Mouse (Mus musculus): ENCODE measurements around the gene Sass6. TPM values are rescaled to one million over a fixed set of nuclear protein-coding genes. Genes with fewer than 3 reads are reported as not detected.
"Not testable (repeated sequence)": the region's sequence is repeated elsewhere in the genome, so short reads cannot be mapped to it uniquely, and the experiment has no call there.

Gene Sass6
- polyA plus RNA-seq, 1 experiment = 1.6 TPM

DNA sequence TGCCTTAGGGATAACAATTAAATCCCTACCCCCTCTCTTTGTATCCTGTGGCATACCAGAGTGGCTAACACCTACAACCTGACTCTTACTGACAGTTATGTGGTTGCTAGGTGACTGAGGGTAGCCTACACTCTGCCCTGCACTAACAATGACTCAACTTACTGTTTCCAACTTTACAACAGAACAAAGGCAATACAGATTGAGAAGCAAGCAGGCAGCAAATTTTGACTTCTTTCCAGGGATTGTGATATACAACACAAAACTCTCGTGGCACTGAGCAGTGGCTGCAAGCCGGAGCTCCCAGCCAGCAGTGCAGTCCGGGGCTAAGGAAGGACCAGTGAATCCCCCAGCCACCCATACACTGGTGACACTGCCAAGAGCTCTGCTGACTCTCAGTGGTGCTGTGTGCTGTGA lies 57.3 kb downstream of the Sass6 start:
- no peak overlapping the region for H3K27ac ChIP-seq (ENCODE audit: insufficient read depth, low read length)
- no peak for DNase-seq (ENCODE audit: low read depth in 1 of 2, low spot score in 2 of 2)
- H3K4me1 ChIP-seq (ENCODE audit: control insufficient read depth, insufficient read depth, insufficient read length) = peaks cover 4% of the 10 kb centered on the region
- H3K4me3 ChIP-seq (ENCODE audit: extremely low read depth, insufficient read depth, insufficient read length) = no peak overlapping the region
- TF ChIP-seq CTCF (IDR thresholded peaks at IDR 0.05; ENCODE audit: extremely low read depth, insufficient read depth, insufficient read length, insufficient replicate concordance) (no peak), POLR2A (IDR thresholded peaks at IDR 0.05; ENCODE audit: low read depth, low read length) (no peak)
- peaks cover 7% of the 10 kb centered on the region for H3K36me3 ChIP-seq (ENCODE audit: control insufficient read depth, insufficient read depth, low read length)
- no peaks in the 10 kb centered on the region for H3K27me3 ChIP-seq (ENCODE audit: control insufficient read depth, insufficient read depth, low read length)
- WGBS = 89% methylated on average over 3 of the region's 3 CpGs

DNA sequence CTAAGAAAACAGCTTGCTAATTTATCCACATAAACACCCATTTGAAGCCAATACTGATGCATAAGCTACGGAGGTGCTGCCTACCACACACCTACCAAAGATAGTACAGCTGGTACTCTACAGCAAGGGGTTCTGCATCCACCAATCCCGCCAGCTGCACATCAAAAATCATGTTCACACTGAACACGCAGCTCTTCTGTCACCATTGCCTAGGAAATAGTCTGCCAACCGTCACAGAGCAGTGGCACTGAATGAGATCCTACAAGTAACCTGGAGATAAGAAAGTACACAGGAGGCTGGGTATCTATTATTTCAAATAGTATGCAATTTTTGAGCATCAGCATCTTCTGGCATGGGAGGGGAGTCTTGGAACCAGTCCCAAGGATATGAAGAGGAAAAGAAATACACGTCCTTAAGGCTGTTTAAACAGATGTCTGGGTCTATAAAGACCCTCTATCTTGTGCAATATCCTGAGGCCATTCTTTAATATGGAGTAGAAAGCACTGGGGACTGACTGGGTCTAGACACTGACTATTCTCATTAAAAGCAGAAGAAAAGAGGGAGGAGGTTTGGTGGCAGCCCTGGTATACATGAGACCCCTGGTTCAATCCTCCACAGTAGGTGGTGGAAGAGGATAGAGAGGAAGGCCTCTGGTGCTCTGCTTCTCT lies 58.6 kb downstream of the Sass6 start:
- H3K4me1 ChIP-seq (ENCODE audit: control insufficient read depth, insufficient read depth, insufficient read length) = peaks cover 4% of the 10 kb centered on the region
- H3K27ac ChIP-seq (ENCODE audit: insufficient read depth, low read length) = no peak overlapping the region
- TF ChIP-seq CTCF (IDR thresholded peaks at IDR 0.05; ENCODE audit: extremely low read depth, insufficient read depth, insufficient read length, insufficient replicate concordance) (no peak), POLR2A (IDR thresholded peaks at IDR 0.05; ENCODE audit: low read depth, low read length) (no peak)
- no peak for DNase-seq (ENCODE audit: low read depth in 1 of 2, low spot score in 2 of 2)
- H3K4me3 ChIP-seq (ENCODE audit: extremely low read depth, insufficient read depth, insufficient read length) = no peak overlapping the region
- H3K36me3 ChIP-seq (ENCODE audit: control insufficient read depth, insufficient read depth, low read length) = peaks cover 6% of the 10 kb centered on the region
- no peaks in the 10 kb centered on the region for H3K27me3 ChIP-seq (ENCODE audit: control insufficient read depth, insufficient read depth, low read length)
- WGBS = 81% methylated on average over 5 of the region's 5 CpGs

GRCm38 (mm10) chr3:116654051-116654450 lies 59.3 kb downstream of the Sass6 start:
- H3K4me1 ChIP-seq (ENCODE audit: control insufficient read depth, insufficient read depth, insufficient read length); DNase-seq (ENCODE audit: low read depth in 1 of 2, low spot score in 2 of 2): not testable (repeated sequence)
- WGBS = 85% methylated on average over 11 of the region's 11 CpGs

GRCm38 (mm10) chr3:116656184-116656965 lies 61.6 kb downstream of the Sass6 start:
- H3K27ac ChIP-seq (ENCODE audit: insufficient read depth, low read length) = no peak overlapping the region
- H3K4me3 ChIP-seq (ENCODE audit: extremely low read depth, insufficient read depth, insufficient read length) = no peak overlapping the region
- no peak for TF ChIP-seq POLR2A (IDR thresholded peaks at IDR 0.05; ENCODE audit: low read depth, low read length)
- 80% methylated on average over 7 of the region's 7 CpGs for WGBS
- H3K27me3 ChIP-seq (ENCODE audit: control insufficient read depth, insufficient read depth, low read length) = no peaks in the 10 kb centered on the region
- no peaks in the 10 kb centered on the region for H3K36me3 ChIP-seq (ENCODE audit: control insufficient read depth, insufficient read depth, low read length)
- peaks cover 8% of the 10 kb centered on the region for H3K4me1 ChIP-seq (ENCODE audit: control insufficient read depth, insufficient read depth, insufficient read length)
- no peak for DNase-seq (ENCODE audit: low read depth in 1 of 2, low spot score in 2 of 2)

More at GRCm38 (mm10) chr3:116654051-116654450, 59.3 kb downstream of the Sass6 start:
- H3K36me3 ChIP-seq (ENCODE audit: control insufficient read depth, insufficient read depth, low read length); H3K27me3 ChIP-seq (ENCODE audit: control insufficient read depth, insufficient read depth, low read length); H3K4me3 ChIP-seq (ENCODE audit: extremely low read depth, insufficient read depth, insufficient read length); H3K27ac ChIP-seq (ENCODE audit: insufficient read depth, low read length): not testable (repeated sequence)

DNA sequence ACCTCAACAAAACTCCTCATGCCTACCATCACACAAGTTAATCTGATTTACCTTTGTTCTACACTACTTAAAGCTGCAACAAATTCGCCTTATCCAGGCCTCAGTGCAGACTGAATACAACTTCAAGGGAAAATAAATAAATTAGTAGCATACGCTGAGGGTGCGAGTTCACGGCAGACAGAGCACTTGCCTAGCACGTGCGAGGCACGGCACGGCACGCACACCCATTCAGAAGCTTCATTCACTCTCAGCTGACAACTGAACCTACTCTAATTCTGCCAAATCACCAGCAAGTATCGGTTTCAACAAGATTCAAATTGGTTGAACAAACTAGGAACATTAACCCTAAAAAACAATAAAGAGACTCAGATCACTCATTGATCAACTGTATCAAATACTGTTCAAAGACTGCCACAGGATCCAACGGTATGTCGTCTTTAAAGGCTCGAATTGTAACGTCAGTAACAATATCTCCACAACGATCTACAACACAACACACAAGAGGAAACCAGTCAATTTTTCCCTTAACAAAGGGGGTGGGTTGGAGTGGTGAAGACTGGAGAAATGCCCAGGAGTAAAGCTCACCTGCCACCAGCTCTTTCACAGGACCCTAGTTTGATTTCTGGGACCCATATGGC lies 64.3 kb downstream of the Sass6 start:
- Histone ChIP-seq H3K4me1 (ENCODE audit: control insufficient read depth, insufficient read depth, insufficient read length) (peaks cover 8% of the 10 kb centered on the region), H3K4me3 (ENCODE audit: extremely low read depth, insufficient read depth, insufficient read length) (no peak overlapping the region), H3K27me3 (ENCODE audit: control insufficient read depth, insufficient read depth, low read length) (no peaks in the 10 kb centered on the region), H3K27ac (ENCODE audit: insufficient read depth, low read length) (no peak overlapping the region), H3K36me3 (ENCODE audit: control insufficient read depth, insufficient read depth, low read length) (no peaks in the 10 kb centered on the region)
- no peak for DNase-seq (ENCODE audit: low read depth in 1 of 2, low spot score in 2 of 2)
- TF ChIP-seq CTCF (IDR thresholded peaks at IDR 0.05; ENCODE audit: extremely low read depth, insufficient read depth, insufficient read length, insufficient replicate concordance) = no peak
- no peak for TF ChIP-seq POLR2A (IDR thresholded peaks at IDR 0.05; ENCODE audit: low read depth, low read length)
- WGBS = 80% methylated on average over 15 of the region's 15 CpGs

GRCm38 (mm10) chr3:116659856-116660430 lies 65.2 kb downstream of the Sass6 start:
- Histone ChIP-seq H3K4me3 (ENCODE audit: extremely low read depth, insufficient read depth, insufficient read length) (no peak overlapping the region), H3K4me1 (ENCODE audit: control insufficient read depth, insufficient read depth, insufficient read length) (peaks cover 8% of the 10 kb centered on the region), H3K27me3 (ENCODE audit: control insufficient read depth, insufficient read depth, low read length) (no peaks in the 10 kb centered on the region), H3K36me3 (ENCODE audit: control insufficient read depth, insufficient read depth, low read length) (no peaks in the 10 kb centered on the region), H3K27ac (ENCODE audit: insufficient read depth, low read length) (no peak overlapping the region)
- WGBS = 85% methylated on average over 13 of the region's 13 CpGs
- DNase-seq (ENCODE audit: low read depth in 1 of 2, low spot score in 2 of 2) = no peak
- TF ChIP-seq CTCF (IDR thresholded peaks at IDR 0.05; ENCODE audit: extremely low read depth, insufficient read depth, insufficient read length, insufficient replicate concordance) = no peak
- TF ChIP-seq POLR2A (IDR thresholded peaks at IDR 0.05; ENCODE audit: low read depth, low read length) = no peak

Measured in spleen, adult 2 months (tissue).